Mouse (Mus musculus) MEL (cell line): ENCODE results near the gene Lhx3.

Experiments
- BHLHE40 ChIP-seq: IDR thresholded peaks from 2 replicates; pipeline ENCODE4 v1.6.1; 2012; ENCODE audit warnings: low read depth, mild to moderate bottlenecking, inconsistent platforms, low read length, improper control_type of control experiment, borderline replicate concordance
- CTCF ChIP-seq, 3 experiments: IDR thresholded peaks in 2 of 3; conservative IDR thresholded peaks in 1 of 3; 2 replicates each; pipeline ENCODE4 v1.5.1; 2011 to 2012; ENCODE audit warnings: low read length in 3 of 3, low read depth in 2 of 3, mild to moderate bottlenecking in 2 of 3, improper control_type of control experiment in 1 of 3, inconsistent platforms in 1 of 3, mixed read lengths in 1 of 3, moderate library complexity in 1 of 3; ENCODE audit not compliant: control insufficient read depth in 1 of 3, insufficient read depth in 1 of 3, poor library complexity in 1 of 3, severe bottlenecking in 1 of 3
- EP300 ChIP-seq, 2 experiments: IDR thresholded peaks; 2 replicates each; pipeline ENCODE4 v1.6.1; 2011; ENCODE audit warnings: improper control_type of control experiment in 2 of 2, low read length in 2 of 2, low read depth in 1 of 2, mild to moderate bottlenecking in 1 of 2
- ETS1 ChIP-seq: IDR thresholded peaks from 2 replicates; pipeline ENCODE4 v1.6.1; 2012; ENCODE audit warnings: low read depth, mild to moderate bottlenecking, inconsistent platforms, low read length, improper control_type of control experiment, moderate library complexity
- GATA1 ChIP-seq: IDR thresholded peaks from 2 replicates; pipeline ENCODE4 v1.6.1; 2011; ENCODE audit warnings: low read depth, low read length, improper control_type of control experiment
- HCFC1 ChIP-seq: IDR thresholded peaks from 2 replicates; pipeline ENCODE4 v1.6.1; 2012; ENCODE audit warnings: low read depth, mild to moderate bottlenecking, inconsistent platforms, low read length, improper control_type of control experiment, moderate library complexity
- MAZ ChIP-seq: IDR thresholded peaks from 2 replicates; pipeline ENCODE4 v1.6.1; 2012; ENCODE audit warnings: low read depth, mild to moderate bottlenecking, inconsistent platforms, low read length, improper control_type of control experiment
- POLR2A ChIP-seq, 2 experiments: IDR thresholded peaks; 2 replicates each; pipeline ENCODE4 v1.6.1; 2011 to 2012; ENCODE audit warnings: low read length in 2 of 2, mild to moderate bottlenecking in 2 of 2, control low read depth in 1 of 2, improper control_type of control experiment in 1 of 2, low read depth in 1 of 2, moderate library complexity in 1 of 2; ENCODE audit not compliant: control insufficient read depth in 1 of 2, insufficient read depth in 1 of 2, poor library complexity in 1 of 2
- POLR2AphosphoS2 ChIP-seq: IDR thresholded peaks from 2 replicates; pipeline ENCODE4 v1.6.1; 2011; ENCODE audit warnings: low read length, improper control_type of control experiment
- TCF12 ChIP-seq: IDR thresholded peaks from 2 replicates; pipeline ENCODE4 v1.6.1; 2014; ENCODE audit warnings: low read depth, mild to moderate bottlenecking, inconsistent platforms, low read length, improper control_type of control experiment, moderate library complexity
- ZMIZ1 ChIP-seq: IDR thresholded peaks from 2 replicates; pipeline ENCODE4 v1.6.1; 2012; ENCODE audit warnings: low read depth, mild to moderate bottlenecking, inconsistent platforms, low read length, improper control_type of control experiment, moderate library complexity

GRCm38 (mm10) chr2:26205126-26205525, 3.0 kb downstream of the Lhx3 start:
- no peak for TF ChIP-seq GATA1
- no peak for TF ChIP-seq POLR2AphosphoS2
- TF ChIP-seq BHLHE40, result no peak
- TF ChIP-seq TCF12, result no peak
- TF ChIP-seq ZMIZ1, result no peak
- TF ChIP-seq POLR2A (IDR thresholded peaks at IDR 0.05; ENCODE audit: control insufficient read depth in 1 of 2, insufficient read depth in 1 of 2, low read depth in 1 of 2, low read length in 2 of 2, poor library complexity in 1 of 2), result no peak
- no peak for TF ChIP-seq MAZ
- TF ChIP-seq EP300 (IDR thresholded peaks at IDR 0.05; ENCODE audit: low read depth in 1 of 2, low read length in 2 of 2), result no peak
- no peak for TF ChIP-seq CTCF (IDR thresholded peaks at IDR 0.05 in 2 of 3, conservative IDR thresholded peaks at IDR 0.05 in 1 of 3; ENCODE audit: control insufficient read depth in 1 of 3, insufficient read depth in 1 of 3, low read depth in 2 of 3, low read length in 3 of 3, poor library complexity in 1 of 3, severe bottlenecking in 1 of 3)
- TF ChIP-seq ETS1, result no peak
- no peak for TF ChIP-seq HCFC1
